Mouse (Mus musculus) myocyte (in vitro differentiated cells): ENCODE data around the gene Mroh3.

Experiments
- CEBPB ChIP-seq: IDR thresholded peaks from 2 replicates; pipeline ENCODE4 v1.6.1; 2011; ENCODE audit warnings: mild to moderate bottlenecking, moderate library complexity; ENCODE audit not compliant: poor library complexity, insufficient read depth, severe bottlenecking
- E2F4 ChIP-seq: IDR thresholded peaks from one replicate; pipeline ENCODE4 v1.6.1; 2011; ENCODE audit warnings: mild to moderate bottlenecking, control low read depth, moderate library complexity; ENCODE audit not compliant: insufficient read depth
- MAX ChIP-seq: IDR thresholded peaks from one replicate; pipeline ENCODE4 v1.6.1; 2011; ENCODE audit warnings: low read depth, mild to moderate bottlenecking, control low read depth
- MYOG ChIP-seq, 3 experiments: IDR thresholded peaks; one replicate each; pipeline ENCODE4 v1.6.1; 2011; ENCODE audit warnings: control low read depth in 2 of 3, low read depth in 2 of 3, mild to moderate bottlenecking in 2 of 3; ENCODE audit not compliant: insufficient read length in 2 of 3, control insufficient read depth in 1 of 3, insufficient read depth in 1 of 3
- POLR2A ChIP-seq: IDR thresholded peaks from one replicate; pipeline ENCODE4 v1.6.1; 2011; ENCODE audit warnings: low read depth, mild to moderate bottlenecking, control low read depth, moderate library complexity; ENCODE audit not compliant: insufficient read length
- POLR2AphosphoS2 ChIP-seq: IDR thresholded peaks from one replicate; pipeline ENCODE4 v1.6.1; 2011; ENCODE audit warnings: low read depth, control low read depth; ENCODE audit not compliant: insufficient read length
- TCF12 ChIP-seq: IDR thresholded peaks from one replicate; pipeline ENCODE4 v1.6.1; 2011; ENCODE audit warnings: mild to moderate bottlenecking, control low read depth; ENCODE audit not compliant: poor library complexity, insufficient read depth, severe bottlenecking

GRCm38 (mm10) chr1:136222386-136222785, 9.8 kb upstream of the Mroh3 start:
- TF ChIP-seq POLR2A (no peak), MYOG (IDR thresholded peaks at IDR 0.05; ENCODE audit: control insufficient read depth in 1 of 3, insufficient read depth in 1 of 3, insufficient read length in 2 of 3, low read depth in 2 of 3) (no peak), TCF12 (no peak), E2F4 (no peak), POLR2AphosphoS2 (no peak), MAX (no peak), CEBPB (no peak)
